Mouse (Mus musculus) CH12F3 (cell line): ENCODE measurements around the gene Fcho2.

Experiments
- in situ Hi-C: fragments of 300-500 bp; cut with MboI; formaldehyde crosslinking; loops from 2 replicates; pipeline ENCODE4 v1.14.3; 2020; ENCODE audit warnings: low sequenced_read_pairs

The Fcho2 gene

DNA sequence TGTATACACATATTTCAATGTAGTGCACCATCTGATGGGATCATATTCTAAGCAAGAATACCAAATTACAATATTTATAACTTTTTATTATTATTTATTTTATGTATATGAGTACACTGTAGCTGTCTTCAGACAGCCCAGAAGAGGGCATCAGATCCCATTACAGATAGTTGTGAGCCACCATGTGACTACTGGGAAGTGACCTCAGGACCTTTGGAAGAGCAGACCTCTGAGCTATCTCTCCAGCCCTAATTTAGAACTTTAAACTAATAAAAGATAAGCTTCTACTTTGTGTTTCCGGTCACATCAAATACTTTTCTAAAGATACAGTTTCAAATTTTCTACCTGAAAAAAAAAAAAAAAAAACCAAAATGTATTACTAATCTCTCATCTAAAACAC is 6.2 kb downstream of the Fcho2 start:
- in situ Hi-C loops = no loop called here

DNA sequence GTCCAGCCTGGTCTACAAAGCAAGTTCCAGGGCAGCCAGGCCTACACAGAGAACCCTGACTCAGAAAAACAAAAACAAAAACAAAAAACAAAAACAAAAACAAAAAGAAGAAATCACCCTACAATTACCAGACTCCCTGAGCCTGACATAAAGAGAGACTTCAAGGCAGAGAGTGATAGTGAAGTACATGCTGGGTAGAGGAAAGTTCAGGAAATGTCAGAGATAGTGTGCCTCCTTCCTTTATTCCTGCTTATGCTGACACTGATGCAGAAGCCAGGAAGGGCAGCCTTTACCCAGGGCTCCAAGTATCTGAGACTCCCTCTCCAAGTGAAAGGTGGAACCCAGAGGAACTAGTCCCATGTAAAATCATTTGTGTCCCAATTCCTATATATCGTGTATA is 10.8 kb downstream of the Fcho2 start:
- in situ Hi-C loops = no loop called here

DNA sequence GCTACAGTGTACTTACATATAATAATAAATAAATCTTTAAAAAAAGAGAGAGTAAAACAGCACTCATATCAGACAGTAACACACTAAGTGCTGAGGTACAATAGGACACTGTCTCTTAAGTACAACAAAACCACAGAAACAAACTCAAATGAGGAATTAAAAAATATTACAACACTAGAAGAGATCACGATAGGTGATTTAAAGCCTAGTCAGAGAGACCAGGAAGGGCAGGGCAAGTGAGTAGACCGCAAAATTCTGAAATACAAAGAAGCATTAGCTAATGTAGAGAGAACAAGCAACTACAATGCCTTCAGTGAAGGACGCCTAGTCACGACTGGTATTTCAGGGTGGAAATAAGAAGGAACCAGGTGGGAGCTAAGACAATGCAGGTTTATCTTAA is 11.6 kb downstream of the Fcho2 start:
- in situ Hi-C loops = no loop called here

DNA sequence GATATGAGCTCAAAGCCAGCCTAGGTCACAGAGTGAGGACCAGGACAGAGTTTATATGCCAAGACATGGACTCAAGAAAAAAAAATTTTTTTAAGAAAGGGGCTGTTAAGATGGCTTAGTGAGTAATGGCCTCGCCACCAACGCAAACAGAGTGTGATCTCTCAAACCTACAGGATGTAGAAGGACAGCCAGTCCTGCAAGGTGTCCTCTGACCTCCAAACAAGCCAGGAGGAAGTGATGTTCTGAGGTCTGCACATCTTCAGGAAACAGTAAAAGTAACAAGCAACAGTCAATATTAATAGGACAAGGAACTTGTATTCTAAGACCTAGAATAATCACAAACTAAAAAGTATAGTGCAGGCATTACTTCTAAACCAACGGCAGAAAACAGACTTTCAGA is 12.3 kb downstream of the Fcho2 start:
- in situ Hi-C loops = no loop called here

DNA sequence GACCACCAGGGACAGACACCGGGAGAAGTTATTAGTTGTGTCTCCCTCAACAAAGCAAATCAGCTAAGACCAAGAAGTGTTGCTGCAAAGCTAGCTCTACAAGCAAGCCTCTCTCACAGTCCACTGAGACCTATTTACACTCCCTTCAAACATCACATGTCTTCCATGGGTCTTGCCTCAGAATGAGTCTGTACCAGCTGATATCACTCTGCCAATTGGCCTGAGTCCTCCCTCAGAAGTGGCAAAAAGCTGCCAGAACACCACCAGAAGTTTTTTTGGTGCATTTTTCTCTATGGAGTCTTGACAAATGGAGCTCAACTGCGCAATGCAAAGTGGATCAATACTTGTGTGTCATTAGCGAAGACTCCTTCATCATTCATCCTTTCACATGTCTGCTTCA is 19.7 kb downstream of the Fcho2 start:
- in situ Hi-C loops = no loop called here

DNA sequence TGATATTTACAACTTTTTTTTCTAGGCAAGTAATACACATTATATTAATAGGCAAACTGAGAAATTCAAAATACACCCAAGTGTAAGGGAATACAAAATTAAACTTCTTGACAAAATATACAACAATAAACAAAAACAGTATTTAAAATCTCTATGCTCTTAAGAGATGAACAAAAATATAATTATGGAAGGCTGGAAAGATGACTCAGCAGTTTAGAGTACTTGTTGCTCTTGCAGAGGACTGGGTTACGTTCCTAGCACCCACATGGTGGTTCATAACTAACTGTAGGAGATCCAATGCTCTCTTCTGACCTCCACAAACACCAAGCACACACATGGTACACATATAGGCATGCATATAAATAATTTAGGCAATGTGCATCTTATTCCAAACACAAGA is 22.4 kb downstream of the Fcho2 start:
- in situ Hi-C loops = no loop called here

DNA sequence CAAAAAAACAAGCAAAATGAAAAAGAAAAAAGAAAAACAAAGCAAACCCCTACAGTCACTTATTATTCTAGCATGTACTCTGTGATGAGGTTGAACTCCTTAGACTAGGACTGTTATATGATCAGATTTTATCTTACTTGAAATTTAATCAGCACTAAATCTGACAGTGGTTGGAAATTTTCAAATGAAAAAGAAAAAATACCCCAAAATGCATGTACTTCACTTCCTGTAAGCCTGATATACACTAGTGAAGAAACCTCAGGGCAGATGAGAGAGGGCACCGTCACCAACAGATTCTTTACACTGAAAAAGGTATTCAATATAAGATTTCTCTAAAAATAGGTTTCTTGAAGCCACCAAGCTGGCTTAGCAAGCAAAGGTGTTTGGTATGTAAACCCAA is 23.6 kb downstream of the Fcho2 start:
- in situ Hi-C loops = no loop called here

DNA sequence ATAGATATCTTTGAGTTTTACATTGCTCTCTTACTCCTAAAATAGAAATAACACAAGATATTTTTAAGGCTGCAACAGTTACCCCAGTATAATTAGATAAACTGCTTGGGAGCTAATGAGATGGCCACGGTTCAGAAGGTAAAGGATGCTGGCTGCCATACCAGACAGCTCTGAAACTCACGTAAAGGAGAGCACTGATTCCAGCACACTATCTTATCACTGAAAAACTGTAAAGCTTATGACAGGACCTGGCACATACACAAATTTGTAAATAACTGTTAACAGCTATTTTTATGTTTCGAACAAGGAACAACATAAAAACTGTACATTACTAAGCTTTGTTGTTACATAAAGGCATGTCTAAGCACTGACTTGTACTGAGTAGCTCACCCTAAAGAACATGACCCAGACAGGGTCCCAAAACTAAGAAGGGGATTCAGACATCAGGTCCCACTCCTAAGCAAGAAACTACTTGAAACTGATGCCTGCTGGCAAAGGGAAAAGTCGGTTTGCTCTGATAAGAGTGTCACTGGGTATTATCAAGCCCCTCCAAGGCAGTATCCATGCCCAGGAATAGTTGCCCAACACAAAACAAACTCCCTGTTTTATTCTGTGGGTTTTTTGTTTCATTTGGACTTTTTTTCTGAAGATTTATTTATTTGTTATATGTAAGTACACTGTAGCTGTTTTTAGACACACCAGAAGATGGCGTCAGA is 28.1 kb downstream of the Fcho2 start:
- in situ Hi-C loops = no loop called here

DNA sequence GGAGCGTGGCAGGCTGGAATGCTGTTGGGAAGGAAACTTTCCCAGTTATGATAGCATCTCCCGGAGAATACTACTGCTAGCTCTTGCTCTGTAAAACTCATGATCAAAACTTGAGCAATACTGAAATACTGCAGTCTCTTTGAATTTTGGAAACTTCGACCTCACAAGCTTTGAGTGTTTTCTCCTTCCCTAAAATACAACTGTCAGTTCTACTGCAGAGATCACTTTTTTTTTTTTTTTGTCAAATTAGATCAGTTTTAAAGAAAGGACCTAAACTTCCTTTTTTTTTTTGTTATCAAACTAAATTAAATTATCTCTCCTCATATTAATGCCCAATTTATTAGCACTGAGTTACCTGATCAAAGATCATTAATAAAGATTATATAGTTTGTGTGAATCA is 37.3 kb downstream of the Fcho2 start:
- in situ Hi-C loops = no loop called here

DNA sequence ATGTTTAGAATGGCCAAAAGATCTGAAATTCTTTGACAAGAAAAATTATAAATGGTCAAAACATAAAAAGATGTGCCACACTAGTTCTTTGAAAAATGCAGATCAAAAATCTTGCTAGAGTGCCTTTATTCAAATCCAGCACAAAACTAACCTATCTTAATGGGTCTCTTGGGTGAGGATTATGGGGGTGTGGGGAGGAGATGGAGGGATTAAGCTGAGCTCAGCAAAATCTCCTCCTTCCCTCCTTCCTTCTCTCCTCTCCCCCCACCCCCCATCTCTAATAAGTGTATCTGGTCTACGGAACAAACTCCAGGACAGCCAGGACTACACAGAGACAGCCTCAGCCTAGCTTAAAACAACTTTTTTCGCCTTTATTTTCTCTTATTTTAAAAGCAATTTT is 43.8 kb downstream of the Fcho2 start:
- in situ Hi-C loops = no loop called here

DNA sequence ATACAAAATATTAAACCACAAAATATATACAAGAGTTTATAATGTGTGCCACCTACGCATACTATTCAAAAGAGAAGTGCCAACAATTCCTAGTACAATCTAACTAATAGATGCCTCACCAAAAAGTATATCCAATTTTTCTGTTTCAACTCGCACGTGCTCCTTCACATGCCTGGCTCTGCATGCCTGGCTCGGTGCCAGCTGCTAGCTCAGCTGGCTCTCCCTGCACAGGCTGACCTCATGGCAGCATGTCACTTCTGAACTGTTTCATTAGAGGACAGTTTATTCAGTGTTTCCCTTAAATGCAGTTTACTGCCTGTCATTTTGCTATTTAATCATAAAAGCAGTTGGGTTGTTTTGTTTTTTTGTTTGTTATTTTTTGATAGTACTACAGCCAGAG is 46.9 kb downstream of the Fcho2 start:
- in situ Hi-C loops = no loop called here

DNA sequence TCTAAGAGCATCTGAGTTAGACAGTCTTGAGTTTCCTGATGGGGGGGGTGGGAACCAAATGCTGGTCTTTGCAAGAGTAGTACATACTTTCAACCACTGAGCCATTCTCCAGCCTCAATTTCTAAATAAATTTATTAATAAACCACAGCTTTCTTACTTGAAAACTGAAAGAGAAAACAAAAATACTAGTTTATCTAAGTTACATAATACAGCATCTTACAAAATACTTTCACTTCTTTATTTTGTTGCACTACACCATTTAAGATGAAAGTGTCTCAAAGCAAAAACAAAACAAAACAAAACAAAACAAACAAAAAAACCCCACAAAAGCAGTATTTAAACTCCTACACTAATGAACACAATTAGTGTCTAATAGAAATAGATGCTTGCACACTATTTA is 53.5 kb downstream of the Fcho2 start:
- in situ Hi-C loops = no loop called here

DNA sequence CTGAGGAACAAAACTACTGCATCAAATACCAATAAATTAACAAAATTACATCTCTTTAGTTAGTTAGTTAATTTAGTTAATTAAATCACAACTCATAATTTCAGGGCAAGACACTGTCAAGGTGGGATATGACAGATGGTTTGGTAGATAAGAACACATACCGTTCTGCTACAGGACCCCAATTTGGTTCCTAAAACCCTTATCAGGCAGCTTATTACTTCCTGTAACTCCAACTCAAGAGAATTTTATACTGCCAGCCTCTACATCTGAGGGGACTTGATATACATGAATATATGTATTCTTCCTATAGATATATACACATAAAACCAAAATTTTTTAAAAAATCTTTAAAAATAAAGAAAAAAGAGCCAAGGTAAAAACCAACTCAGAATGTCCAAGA is 59.4 kb downstream of the Fcho2 start:
- in situ Hi-C loops = no loop called here

DNA sequence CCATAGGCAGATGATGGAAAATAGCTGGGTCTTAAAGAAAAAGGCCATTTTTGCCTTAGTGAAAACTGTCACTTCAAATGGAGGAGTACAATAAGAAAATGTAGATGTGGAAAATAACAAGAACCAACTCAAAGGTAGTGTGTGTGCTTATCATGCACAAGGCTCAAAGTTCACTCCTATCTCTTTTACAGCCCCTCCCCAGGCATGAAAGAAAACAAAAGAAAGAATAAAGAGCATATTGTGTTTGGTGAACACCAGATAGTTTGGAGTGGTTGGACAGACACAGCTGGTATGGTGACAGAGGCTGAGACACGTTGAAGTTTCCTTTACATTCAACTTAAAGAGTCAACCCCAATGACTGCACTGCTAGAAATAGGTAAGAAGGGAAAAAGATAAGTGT is 70.6 kb downstream of the Fcho2 start:
- in situ Hi-C loops = no loop called here

DNA sequence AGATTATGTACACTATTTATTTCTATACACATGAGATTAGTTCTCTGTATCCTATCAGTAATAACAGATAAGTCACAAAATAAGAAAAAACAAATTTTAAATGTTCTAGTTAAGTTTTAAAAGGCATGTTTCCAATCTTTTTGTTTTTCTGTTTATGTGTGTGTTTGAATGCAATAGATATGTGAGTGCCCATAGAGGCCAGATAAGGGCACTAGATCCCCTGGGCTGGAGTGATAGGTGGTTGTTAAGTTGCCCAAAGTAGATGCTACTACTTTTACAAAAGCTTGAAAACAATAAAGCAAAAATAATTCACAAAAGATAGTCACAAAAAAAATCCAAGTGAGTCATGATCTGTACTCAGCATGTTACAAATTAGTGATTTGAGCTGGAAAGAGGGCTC is 71.4 kb downstream of the Fcho2 start:
- in situ Hi-C loops = no loop called here

DNA sequence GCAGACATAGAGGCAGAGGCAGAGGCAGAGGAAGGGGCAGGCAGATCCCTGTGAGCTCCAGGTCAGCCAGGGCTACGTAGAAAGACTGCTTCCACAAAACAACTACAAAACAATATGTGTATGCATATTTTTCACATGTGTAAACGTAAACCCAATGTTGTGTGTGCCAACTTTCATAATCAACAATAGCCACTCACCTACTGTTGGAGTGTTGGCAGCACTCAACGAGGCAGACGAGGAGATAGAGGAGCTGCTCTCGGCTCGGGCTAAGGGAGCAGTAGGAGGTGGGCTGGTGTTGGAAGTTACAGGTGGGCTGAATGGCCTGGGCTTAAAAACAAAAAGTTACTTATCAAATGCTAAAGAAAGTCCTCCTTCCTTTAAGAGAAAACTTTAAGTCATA is 72.0 kb downstream of the Fcho2 start:
- in situ Hi-C loops = no loop called here

DNA sequence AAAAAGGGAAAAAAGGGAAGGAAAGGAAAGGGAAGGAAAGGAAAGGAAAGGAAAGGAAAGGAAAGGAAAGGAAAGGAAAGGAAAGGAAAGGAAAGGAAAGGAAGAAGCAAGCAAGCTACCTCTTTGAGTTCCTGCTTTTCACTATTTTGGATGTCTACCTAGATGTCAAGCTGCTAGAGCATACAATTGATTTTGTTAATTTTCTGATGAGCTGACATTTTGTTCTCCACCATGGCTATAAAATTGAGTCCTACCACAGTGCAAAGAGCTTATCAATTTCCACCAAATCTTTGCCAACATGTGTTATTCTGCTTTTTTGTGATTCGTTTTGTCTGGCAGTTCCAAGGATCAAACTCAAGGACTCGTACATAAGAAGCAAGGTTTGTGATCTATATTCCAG is 77.0 kb downstream of the Fcho2 start:
- in situ Hi-C loops = no loop called here

DNA sequence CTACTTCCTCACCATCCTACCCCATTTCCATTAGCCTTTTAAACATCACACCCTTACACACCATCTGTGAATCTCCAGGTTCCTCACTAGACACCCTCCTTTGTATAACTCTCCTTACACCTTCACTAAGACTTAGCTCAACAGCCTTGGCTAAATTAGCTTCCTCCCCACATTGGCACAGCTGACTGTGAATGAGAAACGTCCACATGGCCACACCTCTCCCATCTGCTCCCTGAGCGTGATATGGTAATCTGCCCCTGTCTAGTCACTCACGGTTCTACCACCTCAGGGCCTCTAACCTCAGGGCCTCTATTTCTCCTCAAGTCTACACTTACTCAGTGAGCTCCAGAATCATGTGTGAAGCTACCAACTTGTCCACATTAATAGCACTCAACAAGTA is 82.0 kb downstream of the Fcho2 start:
- in situ Hi-C loops = no loop called here

DNA sequence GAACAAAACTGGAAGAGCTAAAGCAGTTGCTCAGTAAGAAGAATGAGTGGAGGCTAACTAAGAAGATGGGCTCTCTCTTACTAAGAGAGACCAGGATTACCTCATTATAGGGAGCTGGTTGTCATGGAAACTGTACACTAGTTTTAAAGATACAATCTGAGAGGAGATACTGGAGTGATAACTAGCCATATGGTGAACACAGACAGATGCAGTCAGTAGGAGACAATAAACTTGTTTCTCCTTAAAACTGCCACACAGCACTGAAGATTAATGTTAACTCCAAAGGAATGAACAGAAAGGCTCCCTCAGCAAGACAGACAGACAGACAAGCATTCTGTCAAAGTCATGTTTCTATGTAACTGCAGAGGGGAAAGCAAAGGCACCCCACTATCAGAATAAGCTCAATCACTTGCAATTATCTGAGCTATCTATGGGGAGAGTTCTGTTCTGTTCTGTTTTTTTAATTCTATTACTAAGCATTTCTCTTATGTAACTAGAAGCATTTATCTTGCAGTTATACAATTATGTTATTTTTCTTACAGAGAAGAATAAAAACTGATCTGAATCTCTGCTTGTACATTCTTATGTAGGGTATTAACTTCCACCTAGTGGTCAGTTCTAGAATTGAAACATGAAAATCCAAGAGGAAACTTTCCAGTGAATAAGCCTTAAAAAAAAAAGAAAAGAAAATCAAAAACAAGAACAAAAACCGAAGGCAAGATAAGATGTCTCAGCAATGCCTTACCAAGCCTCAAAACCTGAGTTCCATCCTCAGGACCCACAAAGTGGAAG is 85.8 kb downstream of the Fcho2 start:
- in situ Hi-C loops = no loop called here

DNA sequence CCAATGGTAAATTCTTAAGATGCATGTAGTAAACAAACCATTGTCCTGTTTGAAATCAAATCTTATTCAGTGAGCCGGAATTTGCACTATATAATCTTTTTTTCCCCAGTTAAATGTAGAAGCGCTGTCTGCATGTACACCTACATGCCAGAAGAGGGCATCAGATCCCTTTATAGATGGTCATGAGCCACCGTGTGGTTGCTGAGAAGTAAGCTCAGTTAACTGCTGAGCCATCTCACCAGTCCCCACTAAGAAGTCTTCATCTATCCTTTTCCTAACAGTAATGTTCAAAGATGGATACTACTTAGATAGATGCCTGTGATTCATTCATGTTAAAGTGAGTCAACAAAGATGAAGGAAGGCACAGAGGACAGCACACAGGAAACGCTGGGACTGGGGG is 88.8 kb downstream of the Fcho2 start:
- in situ Hi-C loops = no loop called here

DNA sequence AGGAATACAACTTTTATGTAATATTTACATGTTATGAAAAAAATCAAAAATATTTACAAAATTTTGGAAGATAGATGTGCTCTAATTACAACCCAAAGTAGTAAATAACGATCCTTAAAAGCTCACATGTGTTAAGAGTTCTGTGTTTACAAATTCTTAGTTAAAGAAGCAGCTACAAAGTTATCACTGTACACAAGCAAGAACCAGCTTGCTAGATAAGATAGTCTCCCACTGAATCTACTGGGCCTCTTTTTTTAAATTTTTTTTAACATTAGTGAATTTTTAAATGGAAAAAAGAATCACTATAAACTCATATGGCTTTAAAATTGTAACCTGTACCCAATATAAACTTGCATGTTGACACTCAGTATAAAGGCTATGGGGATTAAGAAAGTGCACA is 91.8 kb downstream of the Fcho2 start:
- in situ Hi-C loops = no loop called here

DNA sequence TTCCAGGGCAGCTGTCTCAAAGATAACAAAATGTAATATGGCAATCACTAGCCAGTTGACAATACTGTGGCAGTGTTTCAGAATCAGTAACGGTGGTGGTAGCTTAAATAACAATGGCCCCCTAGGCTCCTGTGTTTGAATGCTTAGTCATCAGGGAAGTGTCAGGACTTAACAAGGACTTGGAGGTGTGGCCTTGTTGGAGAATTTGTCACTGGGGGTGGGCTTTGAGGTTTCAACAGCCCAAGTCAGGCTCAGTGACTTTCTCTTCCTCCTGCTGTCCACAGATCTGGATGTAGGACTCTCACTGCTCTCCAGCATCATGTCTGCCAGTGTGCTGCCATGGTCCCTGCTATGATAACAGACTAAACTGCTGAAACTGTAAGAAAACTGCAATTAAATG is 93.0 kb downstream of the Fcho2 start:
- in situ Hi-C loops = no loop called here

DNA sequence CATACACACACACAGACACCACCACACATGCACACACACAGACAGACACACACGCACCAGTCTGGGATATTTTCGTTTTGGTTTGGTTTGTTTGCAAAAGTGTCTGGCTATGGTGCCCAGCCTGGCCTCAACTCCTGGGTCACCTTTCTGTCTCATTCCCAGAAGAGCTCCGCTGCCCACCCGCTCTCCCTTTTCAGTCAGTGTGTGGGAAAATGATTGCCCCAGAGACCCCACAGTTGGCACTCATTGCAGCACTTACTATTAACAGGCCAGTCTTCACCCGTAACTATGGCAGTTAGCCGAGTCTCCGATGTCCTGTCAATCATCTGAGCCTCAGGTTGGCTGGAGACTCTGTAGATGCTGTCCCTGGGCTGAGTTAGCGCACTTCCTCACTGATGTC is 99.1 kb downstream of the Fcho2 start:
- in situ Hi-C loops = no loop called here
